ENCODE assay signal across 20 mouse cellular contexts in genomic region chr7:124359836-124360235, GRCm38 (mm10).
"Had no signal": no experiment of that assay in that cellular context is flagged by ENCODE, and none has a peak within 500 bp of the region (broad histone marks: within the 10 kb centered on the region; RNA-seq: fewer than 3 reads in every experiment).

No protein-coding gene starts in this region.

- H3K9me3 ChIP-seq: liver, embryonic 13.5 days; megakaryocyte, embryonic 14.5 days; midbrain, embryonic 10.5 days; midbrain, embryonic 13.5 days; neural tube, embryonic 13.5 days; stomach, embryonic 15.5 days had no signal

- H3K27me3 ChIP-seq: liver, embryonic 13.5 days; megakaryocyte, embryonic 14.5 days; midbrain, embryonic 13.5 days; neural tube, embryonic 13.5 days; stomach, embryonic 15.5 days had no signal

- H3K4me1 ChIP-seq: liver, embryonic 13.5 days; megakaryocyte, embryonic 14.5 days; midbrain, embryonic 10.5 days; stomach, embryonic 15.5 days had no signal

- H3K4me2 ChIP-seq: liver, embryonic 13.5 days; midbrain, embryonic 13.5 days; neural tube, embryonic 13.5 days; stomach, embryonic 15.5 days had no signal

- ATAC-seq: intestine, postnatal 0 days; lung, postnatal 0 days; midbrain, embryonic 13.5 days; midbrain, embryonic 16.5 days had no signal

- DNase-seq: kidney, adult 2 months; kidney, postnatal 36 days; layer of hippocampus, postnatal 36 days; liver, embryonic 13.5 days; lung, adult 2 months; lung, postnatal 36 days; right cerebral cortex, adult 18-20 months; right cerebral cortex, postnatal 14 days; right cerebral cortex, postnatal 4 days; thymus, postnatal 25 days had no signal

- H3K4me3 ChIP-seq: left cerebral cortex, adult 2 months; liver, embryonic 13.5 days; megakaryocyte, embryonic 14.5 days; midbrain, embryonic 10.5 days; midbrain, embryonic 13.5 days; myocyte; neural tube, embryonic 13.5 days; stomach, embryonic 15.5 days had no signal

- H3K36me3 ChIP-seq: liver, embryonic 13.5 days; midbrain, embryonic 10.5 days; midbrain, embryonic 13.5 days; neural tube, embryonic 13.5 days; stomach, embryonic 15.5 days had no signal

- H3K9ac ChIP-seq: liver, embryonic 13.5 days; midbrain, embryonic 13.5 days; neural tube, embryonic 13.5 days; stomach, embryonic 15.5 days had no signal

- H3K27ac ChIP-seq: left cerebral cortex, adult 2 months; liver, embryonic 13.5 days; midbrain, embryonic 10.5 days; midbrain, embryonic 13.5 days; neural tube, embryonic 13.5 days; stomach, embryonic 15.5 days had no signal
